Mouse (Mus musculus): ENCODE results near the gene Gpsm3. TPM values are rescaled to one million over a fixed set of nuclear protein-coding genes. Genes with fewer than 3 reads are reported as not detected.
A peak's percentile ranks its signal among the peaks of the same experiment; 100 is the strongest.
"Not testable (repeated sequence)": the region's sequence is repeated elsewhere in the genome, so short reads cannot be mapped to it uniquely, and the experiment has no call there.

Gene Gpsm3
- 4.8 and 10.5 TPM in 2 replicates for polyA plus RNA-seq (2016; fragmentation: Nextera tagmentation; extraction: Ambion mirVana)

DNA sequence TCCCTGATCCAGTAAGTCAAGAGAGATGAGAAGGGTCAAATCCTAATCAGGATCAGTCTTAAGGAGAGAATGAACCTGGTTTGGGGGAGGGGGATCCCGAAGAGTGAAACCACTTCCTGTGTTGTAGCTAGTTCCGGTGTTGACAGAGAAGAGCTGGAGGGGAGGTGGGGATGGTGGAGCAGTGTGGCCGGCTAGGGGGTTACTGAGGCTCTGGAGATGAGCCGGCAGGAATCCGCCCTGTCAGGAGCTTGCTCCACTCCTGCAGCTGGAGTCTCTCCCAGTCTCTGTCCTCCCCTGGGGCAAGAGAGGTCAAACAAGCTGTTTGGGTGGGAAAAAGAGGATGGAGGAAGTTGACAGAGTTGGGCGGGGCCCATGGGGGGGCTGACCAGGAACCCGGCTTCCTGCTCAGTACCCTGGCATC is at the start of gene Gpsm3:
Gpsm3 (plus strand) TSS at position 126 of the 421 bp plus-strand sequence.
- no peak for DNase-seq (ENCODE audit: low spot score)
- Histone ChIP-seq H3K27me3 (ENCODE audit: low read depth, poor library complexity, severe bottlenecking) (no peaks in the 10 kb centered on the region), H3K4me1 (peaks cover 90% of the 10 kb centered on the region), H3K9me3 (replicated peaks) (no peaks in the 10 kb centered on the region), H3K4me3 (peak within 1 kb of the TSS; percentile 95), H3K27ac (peak within 1 kb of the TSS; percentile 100), H3K36me3 (peaks cover 9% of the 10 kb centered on the region)
- WGBS, result 13% methylated on average over 7 of the region's 7 CpGs

DNA sequence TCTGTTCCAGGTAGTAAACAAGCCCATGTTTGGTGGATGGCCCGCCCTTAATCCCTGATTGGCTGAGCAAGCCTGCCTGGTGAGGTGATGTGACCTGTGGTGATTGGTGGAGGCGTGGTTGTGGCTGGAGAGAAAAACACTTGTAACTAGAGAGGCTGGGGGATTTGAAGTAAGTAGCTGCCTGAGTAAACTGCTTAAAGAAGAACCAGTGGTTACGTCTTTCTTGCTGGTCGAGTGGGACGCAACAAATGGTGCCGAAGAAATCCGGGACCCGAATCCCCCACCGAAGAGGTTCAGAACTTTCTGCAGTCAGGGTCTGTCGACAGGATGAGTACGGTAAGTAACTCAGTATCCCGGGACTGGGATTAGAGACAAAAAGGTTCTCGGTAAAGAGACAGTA is 46.0 kb upstream of the Gpsm3 start:
- H3K36me3 ChIP-seq; H3K27ac ChIP-seq; H3K9me3 ChIP-seq (replicated peaks); H3K4me1 ChIP-seq; H3K27me3 ChIP-seq (ENCODE audit: low read depth, poor library complexity, severe bottlenecking); H3K4me3 ChIP-seq; DNase-seq (ENCODE audit: low spot score): not testable (repeated sequence)
- WGBS, result 95% methylated on average over 13 of the region's 13 CpGs

DNA sequence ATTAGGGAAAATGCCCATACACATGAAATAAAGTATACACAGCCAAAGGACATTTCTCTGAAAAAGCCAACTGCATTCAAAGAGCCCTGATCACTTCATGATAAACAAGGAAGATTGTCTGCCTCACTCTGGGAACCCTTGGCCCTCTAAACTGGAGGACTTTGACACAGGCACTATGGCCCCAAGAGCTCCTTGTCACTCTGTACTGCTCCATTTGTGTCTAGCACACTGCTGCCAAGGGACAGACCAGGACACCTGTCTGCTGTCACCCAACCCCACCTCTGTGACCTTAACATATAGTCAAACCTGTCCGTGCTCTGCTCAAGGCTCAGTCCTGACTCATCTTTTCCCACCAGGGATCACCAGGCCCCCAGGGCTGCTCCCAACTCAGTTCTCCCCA is 42.8 kb upstream of the Gpsm3 start:
- Histone ChIP-seq H3K36me3 (no peaks in the 10 kb centered on the region), H3K27me3 (ENCODE audit: low read depth, poor library complexity, severe bottlenecking) (no peaks in the 10 kb centered on the region), H3K27ac (no peak overlapping the region), H3K9me3 (replicated peaks) (no peaks in the 10 kb centered on the region), H3K4me1 (no peaks in the 10 kb centered on the region), H3K4me3 (no peak overlapping the region)
- DNase-seq (ENCODE audit: low spot score), result no peak
- 93% methylated on average over 1 of the region's 1 CpGs for WGBS

DNA sequence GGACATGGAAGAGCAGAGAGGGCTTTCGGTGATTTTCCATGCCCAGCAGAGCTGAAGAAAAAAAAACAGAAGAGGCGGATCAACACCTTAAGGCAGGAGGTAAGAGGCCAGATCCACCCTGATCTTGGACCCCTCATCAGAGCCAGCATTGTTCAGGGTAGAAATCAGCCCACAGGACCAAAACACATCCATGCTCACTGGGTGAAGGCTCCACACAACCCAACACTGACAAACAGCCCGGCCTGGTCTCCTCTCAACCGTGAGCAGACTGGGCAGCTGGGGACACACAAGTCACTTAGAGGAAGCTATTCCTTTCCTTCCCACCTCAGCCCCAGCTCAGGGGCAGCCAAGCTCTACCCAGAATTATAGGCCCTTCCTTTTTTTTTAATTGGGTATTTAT is 42.0 kb upstream of the Gpsm3 start:
- no peak overlapping the region for H3K27ac ChIP-seq
- no peaks in the 10 kb centered on the region for H3K4me1 ChIP-seq
- H3K27me3 ChIP-seq (ENCODE audit: low read depth, poor library complexity, severe bottlenecking), result no peaks in the 10 kb centered on the region
- 91% methylated on average over 4 of the region's 4 CpGs for WGBS
- no peaks in the 10 kb centered on the region for H3K9me3 ChIP-seq (replicated peaks)
- H3K36me3 ChIP-seq, result no peaks in the 10 kb centered on the region
- DNase-seq (ENCODE audit: low spot score), result no peak
- no peak overlapping the region for H3K4me3 ChIP-seq

DNA sequence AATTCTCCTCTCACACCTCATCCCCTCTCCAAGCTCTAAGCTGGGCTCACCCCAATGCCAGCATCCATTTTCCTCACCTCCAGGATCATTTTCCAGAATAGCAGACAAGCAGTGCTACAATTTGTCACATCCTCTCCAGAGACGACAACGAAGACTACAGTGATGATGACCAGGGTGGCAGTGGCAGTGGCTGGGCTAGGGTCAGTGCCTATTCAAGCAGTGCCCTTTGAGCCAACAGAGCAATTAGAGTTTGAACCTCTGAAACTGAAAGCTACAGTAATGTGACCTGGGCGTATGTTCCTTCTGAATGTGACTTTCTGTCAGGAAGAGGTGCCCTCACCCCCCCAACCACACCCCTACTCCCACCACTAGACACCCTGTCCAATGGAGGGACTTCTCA is 40.5 kb upstream of the Gpsm3 start:
- H3K9me3 ChIP-seq (replicated peaks), result no peaks in the 10 kb centered on the region
- no peak for DNase-seq (ENCODE audit: low spot score)
- H3K27me3 ChIP-seq (ENCODE audit: low read depth, poor library complexity, severe bottlenecking), result no peaks in the 10 kb centered on the region
- no peak overlapping the region for H3K27ac ChIP-seq
- H3K4me3 ChIP-seq, result no peak overlapping the region
- H3K4me1 ChIP-seq, result no peaks in the 10 kb centered on the region
- H3K36me3 ChIP-seq, result no peaks in the 10 kb centered on the region
- WGBS, result 97% methylated on average over 3 of the region's 3 CpGs

- DNase-seq (ENCODE audit: low spot score), result no peak
- no peaks in the 10 kb centered on the region for H3K27me3 ChIP-seq (ENCODE audit: low read depth, poor library complexity, severe bottlenecking)
- H3K36me3 ChIP-seq, result no peaks in the 10 kb centered on the region
- WGBS, result 76% methylated on average over 2 of the region's 2 CpGs
- no peak overlapping the region for H3K4me3 ChIP-seq
- H3K27ac ChIP-seq, result no peak overlapping the region
- no peaks in the 10 kb centered on the region for H3K9me3 ChIP-seq (replicated peaks)
- no peaks in the 10 kb centered on the region for H3K4me1 ChIP-seq
These were observed 39.8 kb upstream of the Gpsm3 start for GRCm38 (mm10) chr17:34549843-34550242.

DNA sequence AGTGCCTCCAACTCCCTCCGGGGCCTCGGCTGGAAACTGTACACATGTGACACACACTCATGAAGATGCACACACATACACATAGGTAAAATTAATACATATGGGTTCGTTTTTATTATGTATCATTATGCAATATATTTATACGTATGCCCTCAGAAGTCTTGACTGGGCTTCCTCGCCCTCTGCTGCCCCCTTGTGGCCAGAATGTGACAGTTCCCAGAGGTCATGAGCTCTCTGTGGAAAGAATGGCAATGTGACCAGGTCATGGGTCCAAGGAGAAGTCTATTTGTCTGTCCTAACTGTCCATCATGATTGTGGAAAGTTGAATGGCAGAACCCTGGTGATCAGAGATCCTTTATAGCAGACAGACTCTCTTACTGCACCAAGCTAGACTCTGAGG is 34.1 kb upstream of the Gpsm3 start:
- no peak overlapping the region for H3K27ac ChIP-seq
- H3K4me3 ChIP-seq, result no peak overlapping the region
- H3K9me3 ChIP-seq (replicated peaks), result no peaks in the 10 kb centered on the region
- DNase-seq (ENCODE audit: low spot score), result peak; percentile 86
- H3K27me3 ChIP-seq (ENCODE audit: low read depth, poor library complexity, severe bottlenecking), result no peaks in the 10 kb centered on the region
- H3K4me1 ChIP-seq, result peaks cover 6% of the 10 kb centered on the region; the same call in 1 of the 2 replicates
- WGBS, result 26% methylated on average over 5 of the region's 5 CpGs
- no peaks in the 10 kb centered on the region for H3K36me3 ChIP-seq

- Histone ChIP-seq H3K4me1 (peaks cover 10% of the 10 kb centered on the region), H3K4me3 (no peak overlapping the region), H3K9me3 (replicated peaks) (no peaks in the 10 kb centered on the region), H3K27ac (no peak overlapping the region), H3K27me3 (ENCODE audit: low read depth, poor library complexity, severe bottlenecking) (no peaks in the 10 kb centered on the region), H3K36me3 (no peaks in the 10 kb centered on the region)
- 85% methylated on average over 8 of the region's 8 CpGs for WGBS
- no peak for DNase-seq (ENCODE audit: low spot score)
These were observed 33.2 kb upstream of the Gpsm3 start for GRCm38 (mm10) chr17:34556406-34556805.

DNA sequence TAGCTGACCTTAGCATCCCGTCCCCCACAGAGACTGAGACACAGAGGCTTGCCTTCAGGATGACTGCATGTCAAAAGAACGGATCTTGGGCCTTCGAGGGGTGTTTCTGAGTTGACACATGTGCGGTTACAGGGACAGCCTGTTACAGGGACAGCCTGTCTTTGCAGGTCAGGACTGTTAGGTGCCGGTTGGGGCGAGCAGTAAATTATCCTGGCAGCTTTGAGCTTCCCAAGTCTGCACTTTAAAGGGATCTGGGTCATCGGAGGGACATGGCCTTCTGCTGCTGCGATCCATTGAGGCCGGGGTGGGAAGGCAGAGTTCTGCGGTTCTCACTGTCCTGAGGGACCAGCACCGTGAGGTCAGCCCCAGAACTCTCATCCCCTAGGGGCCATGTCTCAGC is 32.2 kb upstream of the Gpsm3 start:
- H3K27ac ChIP-seq, result no peak overlapping the region
- H3K36me3 ChIP-seq, result no peaks in the 10 kb centered on the region
- no peaks in the 10 kb centered on the region for H3K27me3 ChIP-seq (ENCODE audit: low read depth, poor library complexity, severe bottlenecking)

GRCm38 (mm10) chr17:34559116-34559515 is 30.5 kb upstream of the Gpsm3 start:
- peaks cover 15% of the 10 kb centered on the region for H3K4me1 ChIP-seq
- WGBS, result 90% methylated on average over 7 of the region's 7 CpGs

More for the DNA sequence above, 32.2 kb upstream of the Gpsm3 start:
- no peak for DNase-seq (ENCODE audit: low spot score)
- H3K4me1 ChIP-seq, result peaks cover 11% of the 10 kb centered on the region
- no peaks in the 10 kb centered on the region for H3K9me3 ChIP-seq (replicated peaks)
- H3K4me3 ChIP-seq, result no peak overlapping the region
- WGBS, result 52% methylated on average over 11 of the region's 11 CpGs

DNA sequence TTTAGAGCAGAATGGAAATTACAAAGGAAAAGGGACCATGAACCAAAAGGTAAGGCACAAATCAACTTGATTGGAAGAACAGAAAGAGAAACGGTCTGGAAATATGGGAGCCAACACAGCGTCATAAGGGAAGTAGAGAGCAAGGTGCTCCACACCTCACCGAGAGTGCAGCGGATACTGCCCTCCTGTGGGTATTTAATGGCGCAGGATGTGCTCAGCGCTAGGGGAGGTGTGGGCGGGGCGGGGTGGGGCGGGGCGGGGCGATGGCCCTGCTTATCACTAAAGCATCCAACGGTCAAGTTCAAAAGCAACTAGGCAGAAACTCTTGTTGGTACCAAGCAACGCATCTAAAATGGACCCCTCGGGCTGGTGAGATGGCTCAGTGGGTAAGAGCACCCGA is 29.7 kb upstream of the Gpsm3 start:
- H3K4me3 ChIP-seq, result no peak overlapping the region
- no peaks in the 10 kb centered on the region for H3K27me3 ChIP-seq (ENCODE audit: low read depth, poor library complexity, severe bottlenecking)
- no peaks in the 10 kb centered on the region for H3K36me3 ChIP-seq
- no peaks in the 10 kb centered on the region for H3K9me3 ChIP-seq (replicated peaks)
- H3K27ac ChIP-seq, result no peak overlapping the region
- DNase-seq (ENCODE audit: low spot score), result no peak
- 27% methylated on average over 15 of the region's 15 CpGs for WGBS
- H3K4me1 ChIP-seq, result peaks cover 23% of the 10 kb centered on the region

More at GRCm38 (mm10) chr17:34559116-34559515, 30.5 kb upstream of the Gpsm3 start:
- no peak overlapping the region for H3K27ac ChIP-seq
- no peak overlapping the region for H3K4me3 ChIP-seq
- H3K9me3 ChIP-seq (replicated peaks), result no peaks in the 10 kb centered on the region
- no peaks in the 10 kb centered on the region for H3K36me3 ChIP-seq
- no peak for DNase-seq (ENCODE audit: low spot score)
- no peaks in the 10 kb centered on the region for H3K27me3 ChIP-seq (ENCODE audit: low read depth, poor library complexity, severe bottlenecking)

- 90% methylated on average over 6 of the region's 6 CpGs for WGBS
- H3K36me3 ChIP-seq, result no peaks in the 10 kb centered on the region
These were observed 29.2 kb upstream of the Gpsm3 start for GRCm38 (mm10) chr17:34560438-34560837.

GRCm38 (mm10) chr17:34561200-34561599 is 28.4 kb upstream of the Gpsm3 start:
- no peak overlapping the region for H3K27ac ChIP-seq
- H3K4me3 ChIP-seq, result no peak overlapping the region; the same call in 1 of the 2 replicates
- 55% methylated on average over 8 of the region's 8 CpGs for WGBS
- no peaks in the 10 kb centered on the region for H3K36me3 ChIP-seq
- no peaks in the 10 kb centered on the region for H3K27me3 ChIP-seq (ENCODE audit: low read depth, poor library complexity, severe bottlenecking)
- no peaks in the 10 kb centered on the region for H3K9me3 ChIP-seq (replicated peaks)
- H3K4me1 ChIP-seq, result peaks cover 27% of the 10 kb centered on the region
- DNase-seq (ENCODE audit: low spot score), result no peak

More at GRCm38 (mm10) chr17:34560438-34560837, 29.2 kb upstream of the Gpsm3 start:
- no peak overlapping the region for H3K27ac ChIP-seq
- H3K27me3 ChIP-seq (ENCODE audit: low read depth, poor library complexity, severe bottlenecking), result no peaks in the 10 kb centered on the region
- H3K4me3 ChIP-seq, result no peak overlapping the region
- no peak for DNase-seq (ENCODE audit: low spot score)
- H3K9me3 ChIP-seq (replicated peaks), result no peaks in the 10 kb centered on the region
- peaks cover 27% of the 10 kb centered on the region for H3K4me1 ChIP-seq

GRCm38 (mm10) chr17:34562595-34562994 is 27.0 kb upstream of the Gpsm3 start:
- no peaks in the 10 kb centered on the region for H3K9me3 ChIP-seq (replicated peaks)
- peaks cover 22% of the 10 kb centered on the region for H3K4me1 ChIP-seq
- no peaks in the 10 kb centered on the region for H3K36me3 ChIP-seq
- no peak overlapping the region for H3K4me3 ChIP-seq
- H3K27ac ChIP-seq, result no peak overlapping the region
- no peaks in the 10 kb centered on the region for H3K27me3 ChIP-seq (ENCODE audit: low read depth, poor library complexity, severe bottlenecking)
- DNase-seq (ENCODE audit: low spot score), result no peak
- WGBS, result 63% methylated on average over 3 of the region's 3 CpGs

Data from limb, embryonic 10.5 days (tissue).